Mouse (Mus musculus) ovary, postnatal 10 days (tissue): ENCODE results near the gene Snx30.
"Not testable (repeated sequence)": the region's sequence is repeated elsewhere in the genome, so short reads cannot be mapped to it uniquely, and the experiment has no call there.

Source experiments
- DNase-seq: peaks from one replicate; pipeline ENCODE4 v3.0.0; 2022; ENCODE audit warnings: low spot score

Gene Snx30

GRCm38 (mm10) chr4:59805181-59805967 is at the start of gene Snx30:
Snx30 (plus strand) TSS chr4:59805840.
- peak; percentile 77 for DNase-seq

- no peak for DNase-seq
Measured at GRCm38 (mm10) chr4:59756332-59757082, 49.1 kb upstream of the Snx30 start.

DNA sequence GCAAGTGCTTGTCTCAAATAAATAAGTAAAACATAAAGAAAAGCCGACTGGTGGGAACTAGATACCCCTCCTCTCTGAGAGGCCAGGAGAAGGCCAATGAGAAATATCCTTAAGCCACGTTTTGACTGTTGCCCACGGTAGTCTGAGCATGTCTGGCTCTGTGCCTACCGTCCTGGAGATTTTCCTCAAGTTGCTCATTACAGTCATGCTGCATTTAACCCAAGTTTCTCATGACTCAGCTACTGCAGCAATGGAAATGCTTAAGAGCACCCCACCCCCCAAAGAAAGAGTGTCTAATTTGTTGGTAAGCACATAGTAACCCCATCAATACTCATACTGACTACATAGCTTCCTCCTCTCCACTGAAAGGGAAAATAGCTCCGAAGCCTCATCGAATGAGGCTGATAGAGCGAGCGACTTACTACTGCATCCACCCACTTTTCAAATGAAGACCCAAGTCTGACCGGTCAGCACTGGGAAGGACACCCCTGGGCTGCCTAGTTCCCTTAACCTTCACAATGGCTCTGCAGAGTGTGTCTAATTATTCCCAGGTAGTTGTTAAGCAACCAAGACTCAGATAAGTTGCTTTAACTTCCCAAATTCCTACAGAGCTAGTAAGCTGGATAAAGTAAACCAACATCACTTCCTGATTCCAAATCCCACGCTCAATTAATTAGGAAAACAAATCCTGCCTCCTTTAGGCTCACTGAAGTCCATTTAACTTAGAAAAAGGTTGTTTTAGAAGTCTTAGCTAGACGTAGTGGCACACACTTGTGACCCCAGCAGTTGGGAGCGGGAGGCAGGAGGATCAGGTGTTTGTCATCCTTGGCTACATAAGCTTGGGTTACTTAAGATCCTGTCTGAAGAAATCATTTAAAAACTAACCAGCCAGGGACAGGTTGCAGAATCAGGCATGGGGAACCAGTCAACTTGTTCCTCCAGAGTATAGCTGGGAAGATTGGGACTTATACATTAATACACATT is 47.9 kb upstream of the Snx30 start:
- no peak for DNase-seq

DNA sequence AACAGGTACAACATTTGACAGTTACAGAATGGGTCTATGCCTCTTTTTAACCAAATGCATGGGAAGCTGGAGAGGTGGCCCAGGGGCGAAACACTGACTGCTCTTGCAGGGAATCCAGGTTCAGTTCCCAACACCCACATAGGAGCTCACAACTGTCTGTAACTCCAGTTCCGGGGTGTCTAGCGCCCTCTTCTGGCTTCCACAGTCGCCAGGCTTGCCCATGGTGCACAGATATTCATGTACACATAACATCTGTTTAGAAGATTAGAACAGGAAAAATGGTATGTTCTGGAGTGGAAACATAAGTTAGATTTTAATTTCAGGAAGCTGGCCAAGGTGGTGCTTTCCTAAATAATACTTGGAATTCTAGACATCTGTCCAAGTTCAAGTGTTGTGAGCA is 45.6 kb upstream of the Snx30 start:
- no peak for DNase-seq

DNA sequence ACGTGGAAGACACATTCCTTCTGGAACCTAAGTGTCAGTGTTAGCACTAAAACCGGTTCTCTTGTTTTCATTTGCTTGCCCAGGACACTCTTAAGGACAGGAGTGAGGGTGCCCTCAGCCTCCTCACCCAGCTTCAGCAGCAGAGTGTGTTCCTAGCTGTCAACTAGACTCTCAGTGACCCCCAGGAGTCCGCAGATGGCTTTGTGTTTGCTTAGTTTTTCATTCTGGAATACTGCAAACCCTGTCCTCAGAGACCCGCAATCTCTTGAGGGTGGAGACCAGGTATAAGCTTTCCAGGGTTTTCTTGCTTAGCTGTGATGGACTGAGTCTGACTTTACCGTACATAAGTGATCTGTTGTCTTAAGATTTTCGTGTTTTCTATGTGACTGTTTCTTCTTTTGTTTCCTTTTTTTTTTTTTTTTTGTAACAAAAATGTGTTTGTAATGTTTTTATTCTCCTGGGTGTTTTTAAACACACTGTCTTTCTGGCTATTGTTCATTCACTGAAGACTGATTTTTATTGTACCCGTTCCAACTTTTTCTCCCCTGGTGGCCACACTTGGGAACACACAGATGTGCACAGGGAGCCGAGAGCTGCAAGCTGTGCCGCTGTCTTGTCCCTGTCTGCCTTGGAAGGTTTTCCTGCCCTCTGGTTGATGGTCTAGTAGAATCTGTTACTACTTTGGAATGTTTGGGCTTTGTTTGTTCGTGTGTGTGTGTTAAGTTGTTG is 44.8 kb upstream of the Snx30 start:
- no peak for DNase-seq

DNA sequence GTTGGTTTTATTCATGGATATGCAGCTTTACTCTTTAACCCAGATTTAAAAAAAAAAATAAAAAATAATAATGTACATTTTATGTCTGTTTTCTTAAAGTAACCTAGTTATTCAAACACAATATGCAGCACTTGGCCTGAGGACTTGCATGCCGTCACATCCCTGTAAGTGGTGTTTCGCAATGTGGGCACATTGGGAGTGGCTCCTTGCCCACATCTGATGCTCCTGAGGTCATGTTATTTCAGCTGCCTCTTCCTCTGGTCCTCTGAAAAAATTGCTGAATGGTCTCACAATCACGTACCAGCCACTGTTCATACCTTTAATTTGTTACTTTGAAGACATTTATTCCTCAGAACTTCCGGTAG is 44.3 kb upstream of the Snx30 start:
- no peak for DNase-seq

DNA sequence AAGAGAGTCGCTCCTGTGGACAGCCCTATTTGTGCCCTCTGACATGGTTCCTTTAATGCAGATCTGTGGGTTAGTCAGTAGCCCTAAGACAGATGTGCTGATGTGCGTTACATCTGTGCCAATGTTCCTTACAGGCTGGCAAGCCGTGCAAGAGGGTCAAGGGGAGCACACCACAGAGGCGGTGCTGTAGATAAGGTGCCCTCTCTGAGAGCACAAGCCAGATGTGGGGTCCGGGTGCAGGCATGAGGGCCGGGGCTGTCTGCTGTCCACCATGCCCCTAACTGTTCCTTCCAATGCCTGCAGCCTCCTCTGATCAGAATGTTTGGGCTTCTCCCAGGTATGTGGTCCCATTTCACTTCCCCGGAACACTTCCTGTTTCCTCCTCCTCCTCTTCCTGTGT is 40.7 kb upstream of the Snx30 start:
- DNase-seq = no peak

DNA sequence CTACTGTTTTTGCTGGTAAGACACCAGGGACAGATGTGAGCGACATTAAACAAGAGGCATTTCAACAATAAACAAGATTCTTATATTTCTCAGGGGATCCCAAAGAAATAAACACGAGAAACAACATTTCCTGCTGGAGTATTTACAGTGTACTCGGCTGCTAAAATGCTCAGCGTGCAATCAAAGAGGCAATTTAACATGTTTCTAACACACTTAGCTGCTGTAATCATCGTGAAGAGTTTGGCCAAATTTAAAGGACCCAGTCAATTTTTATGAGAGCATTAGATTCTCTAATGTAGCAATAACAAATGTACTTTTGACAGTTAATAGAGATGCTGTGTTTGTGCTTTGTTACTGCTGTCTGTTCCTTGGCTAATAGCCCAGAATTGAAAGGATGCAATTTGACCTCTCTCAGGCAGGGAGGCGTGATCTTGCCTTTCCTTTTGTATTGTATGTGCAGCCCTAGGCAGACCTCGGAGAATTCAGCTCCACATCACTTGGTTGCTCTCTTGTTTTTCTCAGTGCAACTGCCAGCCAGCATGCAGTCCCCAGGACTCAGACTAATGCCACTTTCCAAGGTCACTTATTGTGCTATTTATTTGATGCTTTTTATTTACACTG is 40.1 kb upstream of the Snx30 start:
- DNase-seq = no peak

- DNase-seq = no peak
Measured at GRCm38 (mm10) chr4:59767717-59768116, 37.9 kb upstream of the Snx30 start.

GRCm38 (mm10) chr4:59772171-59772879 is 33.3 kb upstream of the Snx30 start:
- DNase-seq = no peak

DNA sequence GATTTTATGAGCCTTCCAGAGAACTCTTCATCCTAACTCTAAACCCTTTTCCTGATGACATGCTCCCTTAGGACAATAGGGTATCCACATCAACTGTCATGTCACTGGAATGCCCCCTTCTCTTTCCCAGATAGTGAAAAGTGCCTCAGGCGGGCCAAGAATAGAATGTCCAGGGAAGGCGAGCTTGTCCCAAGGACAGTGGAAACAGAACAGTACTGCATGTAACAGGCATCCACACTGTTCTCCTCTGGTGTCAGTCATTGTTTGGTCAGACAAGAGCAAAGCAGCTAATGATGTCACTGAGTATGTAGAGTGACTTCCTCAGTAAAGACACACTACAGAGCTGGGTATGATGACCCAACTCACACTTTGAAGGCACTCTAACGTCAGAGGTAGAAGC is 27.8 kb upstream of the Snx30 start:
- no peak for DNase-seq

- DNase-seq = no peak
Measured at GRCm38 (mm10) chr4:59780568-59780967, 25.1 kb upstream of the Snx30 start.

DNA sequence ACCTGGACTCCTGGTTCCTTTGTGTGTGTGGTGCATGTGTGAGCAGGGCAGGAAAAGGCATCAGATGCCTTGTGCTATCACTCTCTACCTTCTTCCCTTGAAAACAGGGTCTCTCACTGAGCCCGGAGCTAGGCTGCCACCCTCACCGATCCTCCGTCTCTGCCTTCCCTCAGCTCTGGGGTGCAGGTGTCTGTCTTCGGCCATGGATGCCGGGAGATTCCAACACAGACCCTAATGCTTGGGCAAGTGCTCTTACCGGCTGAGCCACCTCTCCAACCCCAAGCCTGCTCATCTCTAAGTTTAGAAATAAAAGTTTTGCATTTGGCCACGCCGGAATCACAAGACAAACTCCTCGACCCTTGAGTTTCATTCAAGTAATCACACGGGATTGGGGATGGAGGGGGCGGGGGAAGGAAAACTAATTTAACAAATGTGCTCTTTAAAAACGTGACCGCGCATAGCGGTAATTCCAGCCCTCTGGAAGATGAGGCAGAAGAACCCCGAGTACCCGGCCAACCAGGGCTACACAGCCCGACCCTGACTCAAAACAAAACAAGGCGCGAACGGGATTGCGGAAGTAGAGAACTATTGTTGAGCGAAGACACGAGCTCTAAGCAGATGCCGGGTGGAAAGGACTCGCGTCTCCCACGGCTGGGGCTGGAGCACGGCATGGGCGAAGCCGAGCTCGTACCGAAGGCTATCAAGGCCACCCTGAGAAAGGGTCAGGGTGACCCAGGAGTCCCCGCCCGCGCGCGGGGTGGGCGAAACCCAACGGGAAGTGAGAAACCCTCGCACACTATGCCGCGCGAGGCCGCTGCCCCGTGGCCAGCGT is 22.6 kb upstream of the Snx30 start:
- DNase-seq = no peak

- DNase-seq = peak; percentile 75
Measured at GRCm38 (mm10) chr4:59783685-59784279, 21.9 kb upstream of the Snx30 start.

GRCm38 (mm10) chr4:59785412-59785811 is 20.2 kb upstream of the Snx30 start:
- DNase-seq = no peak

- peak; percentile 69 for DNase-seq
Measured at GRCm38 (mm10) chr4:59786661-59787060, 19.0 kb upstream of the Snx30 start.

- DNase-seq = no peak
Measured at GRCm38 (mm10) chr4:59787126-59787525, 18.5 kb upstream of the Snx30 start.

- DNase-seq = no peak
Measured at GRCm38 (mm10) chr4:59789015-59789414, 16.6 kb upstream of the Snx30 start.

DNA sequence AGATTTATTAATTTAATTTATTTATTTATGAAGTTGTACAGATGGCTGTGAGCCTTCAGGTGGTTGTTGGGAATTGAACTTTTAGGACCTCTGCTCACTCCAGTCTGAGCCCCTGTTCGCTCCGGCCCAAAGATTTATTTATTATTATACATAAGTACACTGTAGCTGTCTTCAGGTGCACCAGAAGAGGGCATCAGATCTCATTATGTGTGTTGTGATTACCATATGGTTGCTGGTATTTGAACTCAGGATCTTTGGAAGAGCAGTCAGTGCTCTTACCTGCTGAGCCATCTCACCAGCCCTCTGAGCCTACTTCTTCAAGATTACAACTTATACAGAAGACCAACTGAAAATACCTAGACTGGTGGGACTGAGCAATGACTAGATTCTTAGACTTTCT is 12.0 kb upstream of the Snx30 start:
- not testable (repeated sequence) for DNase-seq
